Mouse (Mus musculus): Measurements from ENCODE around the gene Lyve1.

DNA sequence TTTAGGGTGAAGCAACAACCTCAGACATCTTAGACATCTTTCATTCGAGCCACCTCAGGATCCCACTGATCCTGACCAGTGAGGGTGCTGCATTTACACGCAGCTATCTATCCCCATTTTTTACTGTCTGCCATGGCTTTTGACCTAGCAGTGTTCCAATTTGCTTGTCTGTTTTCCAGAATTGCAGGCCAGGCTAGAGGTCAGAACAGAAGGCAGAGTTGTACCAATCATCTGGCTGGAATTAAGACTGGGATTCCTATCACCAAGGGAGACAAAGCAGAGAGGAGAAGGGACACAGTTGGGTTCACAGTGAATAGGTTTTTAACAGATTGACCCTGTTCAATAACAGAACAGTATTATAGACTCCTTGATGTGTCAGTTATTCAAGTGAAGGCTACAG, 43.5 kb upstream of the Lyve1 start:
- TF ChIP-seq CTCF (conservative IDR thresholded peaks at IDR 0.05; ENCODE audit: low read length) (no peak), POU5F1 (IDR thresholded peaks at IDR 0.05; ENCODE audit: borderline replicate concordance, low read length) (no peak), NANOG (IDR thresholded peaks at IDR 0.05; ENCODE audit: borderline replicate concordance, low read length) (no peak)
